ENCODE assay signal across 8 mouse cellular contexts in the genomic region with DNA sequence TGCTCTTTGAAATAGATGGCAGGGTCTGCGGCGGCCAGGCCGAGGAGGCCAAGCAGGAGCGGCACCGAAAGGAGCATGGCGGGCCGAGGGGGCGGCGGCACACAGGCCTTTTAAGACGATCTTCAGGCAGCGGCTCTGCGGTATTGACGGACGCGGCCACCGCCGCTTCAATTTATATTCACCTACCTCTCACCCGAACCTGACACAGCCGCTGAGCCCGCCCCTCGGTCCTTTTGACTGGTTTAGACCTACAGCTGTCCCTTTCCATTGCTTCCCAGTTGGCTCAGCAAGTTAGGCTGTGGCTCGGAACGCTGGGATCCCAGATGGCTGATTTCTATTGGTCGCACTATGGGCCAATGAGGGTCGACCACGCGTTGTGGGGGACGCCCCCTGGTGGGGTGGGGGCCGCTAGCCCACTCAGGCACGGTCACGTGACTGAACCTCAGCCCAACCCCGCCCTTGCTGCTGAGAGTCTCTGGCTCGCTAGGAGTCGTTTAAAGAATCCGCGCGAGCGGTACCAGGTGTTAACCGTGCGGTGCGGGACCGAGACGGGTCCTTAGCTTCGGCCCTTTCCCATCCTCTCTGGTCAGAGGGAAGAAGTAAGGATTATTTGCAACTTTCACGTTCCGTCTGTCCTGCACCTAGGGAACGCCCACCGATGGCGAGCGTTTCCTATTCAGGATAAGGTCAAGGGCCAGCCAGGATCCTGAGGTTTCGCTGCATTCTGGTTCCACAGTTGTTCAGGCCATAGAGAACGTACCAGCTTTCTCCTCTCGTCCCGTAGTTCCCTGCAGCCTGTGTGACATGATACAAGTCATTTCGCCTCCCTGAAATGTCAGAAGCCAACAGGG. TPM values are rescaled to one million over a fixed set of nuclear protein-coding genes. Genes with fewer than 3 reads are reported as not detected.
A peak's percentile ranks its signal among the peaks of the same experiment; 100 is the strongest.
DNase-seq lines count a peak whose midpoint lies in the region; ATAC-seq lines count a peak whose summit lies in the region.

TSS of gene Calr (minus strand) at position 213 of the 851 bp plus-strand sequence.

- DNase-seq in WW6 (ENCODE audit: low read depth, low spot score), result peak; percentile 100
- peak; percentile 98 to 99 for DNase-seq in cerebellum, postnatal 4 days (ENCODE audit: low spot score in 2 of 2)
- peak; percentile 100 for DNase-seq in gastrocnemius, adult 18-20 months (ENCODE audit: low spot score)
- DNase-seq in left cerebral cortex, adult 18-20 months (ENCODE audit: low spot score in 2 of 2), result peak; percentile 99
- DNase-seq in right cerebral cortex, adult 18-20 months, result peak; percentile 100
- peak; percentile 97 for DNase-seq in urinary bladder, postnatal 10 days (ENCODE audit: low spot score)

- peaks cover 34% of the 10 kb centered on the region for H3K79me2 ChIP-seq in macrophage (ENCODE audit: inconsistent target)

- H3K27me3 ChIP-seq in hindbrain, embryonic 16.5 days (replicated peaks; ENCODE audit: control insufficient read depth, insufficient read depth, low read length), result no peaks in the 10 kb centered on the region

- H3K4me3 ChIP-seq in hindbrain, embryonic 16.5 days (ENCODE audit: low read length), result peak within 1 kb of the TSS; percentile 84
- peak within 1 kb of the TSS; percentile 85 for H3K4me3 ChIP-seq in macrophage (ENCODE audit: inconsistent target)

- peaks cover 27% of the 10 kb centered on the region for H3K36me3 ChIP-seq in hindbrain, embryonic 16.5 days (ENCODE audit: control insufficient read depth, insufficient read depth, low read length)
- H3K36me3 ChIP-seq in macrophage (ENCODE audit: inconsistent target), result peaks cover 30% of the 10 kb centered on the region

- peaks cover 25% of the 10 kb centered on the region for H3K4me1 ChIP-seq in hindbrain, embryonic 16.5 days (ENCODE audit: control insufficient read depth, insufficient read depth, low read depth, low read length)

- WGBS in hindbrain, embryonic 16.5 days, result 1% methylated on average over 43 of the region's 55 CpGs
- under 1% methylated on average over 52 of the region's 55 CpGs for WGBS in macrophage (ENCODE audit: missing documents)

- H3K9me3 ChIP-seq in hindbrain, embryonic 16.5 days (ENCODE audit: control insufficient read depth, low read length), result no peaks in the 10 kb centered on the region

- ATAC-seq in hindbrain, embryonic 16.5 days, result peak; percentile 99

- peak within 1 kb of the TSS; percentile 98 for H3K9ac ChIP-seq in hindbrain, embryonic 16.5 days (ENCODE audit: low read depth, low read length)

- peak within 1 kb of the TSS; percentile 89 for H3K4me2 ChIP-seq in hindbrain, embryonic 16.5 days (ENCODE audit: low read length)

- peak within 1 kb of the TSS; percentile 88 for H3K27ac ChIP-seq in hindbrain, embryonic 16.5 days (ENCODE audit: low read depth, low read length)
- H3K27ac ChIP-seq in macrophage, result peak within 1 kb of the TSS; percentile 89

RNA-seq across cellular contexts. Expression of gene Calr, which starts in this region (rescaled TPM):
- 100 to 1,000 TPM; 145 to 160 TPM for total RNA-seq in gastrocnemius, adult 18-20 months (2021)
- 743 and 792 TPM in 2 replicates for polyA plus RNA-seq in hindbrain, embryonic 16.5 days (2015; fragmentation: Nextera tagmentation; extraction: Ambion mirVana)
- total RNA-seq in left cerebral cortex, adult 18-20 months (2021), result 100 to 1,000 TPM; 456 to 475 TPM
- 100 to 1,000 TPM in 22 of 26 experiments, 10 to 100 TPM in 4; 65.1 to 425 (median 153) TPM for total RNA-seq in macrophage (2018; cell fraction: chromatin; rRNA removed)
- total RNA-seq in macrophage (2018; cell fraction: cytosol; rRNA removed), result 1,000 to 10,000 TPM in 3 of 26 experiments, 100 to 1,000 TPM in 23; 515 to 1,040 (median 830) TPM
- total RNA-seq in macrophage (2018; cell fraction: nucleus; rRNA removed), result 1,000 to 10,000 TPM in 8 of 26 experiments, 100 to 1,000 TPM in 18; 204 to 1,692 (median 893) TPM
- polyA plus RNA-seq in macrophage (2018), result 836 to 3,382 TPM (median 1,154 TPM) in 3 replicates

Comparison
In these comparisons a context has a peak if more than half of its experiments do, and no peak if none do; other contexts are left out.
1. Peak in every context shown above with its lines: DNase-seq, ATAC-seq, H3K4me3 ChIP-seq and H3K27ac ChIP-seq.